ENCODE assay signal across 14 mouse cellular contexts in genomic region chr10:20669467-20669866, GRCm38 (mm10). TPM values are rescaled to one million over a fixed set of nuclear protein-coding genes. Genes with fewer than 3 reads are reported as not detected.
DNase-seq lines count a peak whose midpoint lies in the region; ATAC-seq lines count a peak whose summit lies in the region.
"Had no signal": no experiment of that assay in that cellular context is flagged by ENCODE, and none has a peak within 500 bp of the region (broad histone marks: within the 10 kb centered on the region; RNA-seq: fewer than 3 reads in every experiment).

No protein-coding gene starts in this region.

- no peaks in the 10 kb centered on the region; the same call in 1 of the 2 replicates for H3K9me3 ChIP-seq in forebrain, embryonic 10.5 days
- H3K9me3 ChIP-seq in forebrain, embryonic 11.5 days (ENCODE audit: control insufficient read depth, low read length) = no peaks in the 10 kb centered on the region
- H3K9me3 ChIP-seq in lung, embryonic 16.5 days (ENCODE audit: control insufficient read depth, low read length) = no peaks in the 10 kb centered on the region
- no peaks in the 10 kb centered on the region for H3K9me3 ChIP-seq in forebrain, embryonic 15.5 days
- no peaks in the 10 kb centered on the region for H3K9me3 ChIP-seq in midbrain, embryonic 16.5 days (replicated peaks; ENCODE audit: control insufficient read depth, low read length, poor library complexity, severe bottlenecking)
- H3K9me3 ChIP-seq: intestine, embryonic 15.5 days; liver, embryonic 15.5 days had no signal

- H3K4me2 ChIP-seq in forebrain, embryonic 11.5 days (ENCODE audit: low read depth, low read length, severe bottlenecking) = no peak overlapping the region
- no peak overlapping the region for H3K4me2 ChIP-seq in lung, embryonic 16.5 days (ENCODE audit: low read depth, low read length)
- no peak overlapping the region for H3K4me2 ChIP-seq in forebrain, embryonic 15.5 days (replicated peaks)
- H3K4me2 ChIP-seq in midbrain, embryonic 16.5 days (ENCODE audit: low read length) = no peak overlapping the region
- H3K4me2 ChIP-seq: intestine, embryonic 15.5 days; liver, embryonic 15.5 days had no signal

- no peak overlapping the region for H3K9ac ChIP-seq in forebrain, embryonic 11.5 days (ENCODE audit: low read length)
- 0 out of 2 replicates have a peak overlapping the region, but pooled peaks have one; percentile 3 for H3K9ac ChIP-seq in lung, embryonic 16.5 days (ENCODE audit: low read length)
- no peak overlapping the region for H3K9ac ChIP-seq in forebrain, embryonic 15.5 days (replicated peaks)
- H3K9ac ChIP-seq in midbrain, embryonic 16.5 days (ENCODE audit: low read depth, low read length) = no peak overlapping the region
- H3K9ac ChIP-seq: intestine, embryonic 15.5 days; liver, embryonic 15.5 days had no signal

- no peak for ATAC-seq in forebrain, embryonic 11.5 days (replicated peaks; ENCODE audit: low FRiP score)
- ATAC-seq in lung, embryonic 16.5 days (ENCODE audit: low read depth) = peak; percentile 73; the same call in 1 of the 2 replicates
- ATAC-seq in forebrain, embryonic 15.5 days (replicated peaks) = peak; percentile 48; the same call in 1 of the 2 replicates
- no peak for ATAC-seq in midbrain, embryonic 16.5 days
- ATAC-seq in erythroid progenitor cell, adult 5-6 weeks (replicated peaks; ENCODE audit: low FRiP score, poor library complexity, severe bottlenecking) = no peak
- ATAC-seq: intestine, embryonic 15.5 days had no signal

- DNase-seq in forebrain, embryonic 10.5 days (ENCODE audit: extremely low spot score, low spot score) = no peak
- DNase-seq in forebrain, embryonic 11.5 days (ENCODE audit: low spot score) = no peak
- no peak for DNase-seq in lung, postnatal 10 days
- no peak for DNase-seq in ovary, postnatal 36 days (ENCODE audit: low spot score)
- DNase-seq: cerebellum, adult 2 months; gastrocnemius, adult 2 months; kidney, postnatal 4 days; thymus, adult 2 months had no signal

- WGBS in forebrain, embryonic 10.5 days = 72% methylated on average over 10 of the region's 10 CpGs
- 71% methylated on average over 10 of the region's 10 CpGs for WGBS in forebrain, embryonic 11.5 days
- WGBS in lung, embryonic 16.5 days = 61% methylated on average over 10 of the region's 10 CpGs
- 57% methylated on average over 10 of the region's 10 CpGs for WGBS in forebrain, embryonic 15.5 days
- 56% methylated on average over 10 of the region's 10 CpGs for WGBS in midbrain, embryonic 16.5 days

- H3K36me3 ChIP-seq in forebrain, embryonic 10.5 days (replicated peaks) = no peaks in the 10 kb centered on the region
- no peaks in the 10 kb centered on the region for H3K36me3 ChIP-seq in forebrain, embryonic 11.5 days (ENCODE audit: control insufficient read depth, insufficient read depth, low read length)
- H3K36me3 ChIP-seq in lung, embryonic 16.5 days (ENCODE audit: control insufficient read depth, insufficient read depth, low read length) = no peaks in the 10 kb centered on the region
- no peaks in the 10 kb centered on the region for H3K36me3 ChIP-seq in forebrain, embryonic 15.5 days
- H3K36me3 ChIP-seq in midbrain, embryonic 16.5 days (ENCODE audit: control insufficient read depth, insufficient read depth, low read length) = no peaks in the 10 kb centered on the region
- H3K36me3 ChIP-seq: intestine, embryonic 15.5 days; liver, embryonic 15.5 days had no signal

- H3K27me3 ChIP-seq in forebrain, embryonic 10.5 days (ENCODE audit: poor library complexity, severe bottlenecking) = no peaks in the 10 kb centered on the region
- H3K27me3 ChIP-seq in forebrain, embryonic 11.5 days (ENCODE audit: control insufficient read depth, insufficient read depth, low read length) = no peaks in the 10 kb centered on the region
- H3K27me3 ChIP-seq in lung, embryonic 16.5 days (ENCODE audit: control insufficient read depth, insufficient read depth, low read depth, low read length) = no peaks in the 10 kb centered on the region
- no peaks in the 10 kb centered on the region for H3K27me3 ChIP-seq in forebrain, embryonic 15.5 days
- H3K27me3 ChIP-seq in midbrain, embryonic 16.5 days (ENCODE audit: control insufficient read depth, insufficient read depth, low read depth, low read length) = no peaks in the 10 kb centered on the region
- H3K27me3 ChIP-seq: intestine, embryonic 15.5 days; liver, embryonic 15.5 days had no signal

- no peak overlapping the region for H3K4me3 ChIP-seq in forebrain, embryonic 10.5 days
- no peak overlapping the region for H3K4me3 ChIP-seq in forebrain, embryonic 11.5 days (ENCODE audit: low read depth, low read length)
- H3K4me3 ChIP-seq in lung, embryonic 16.5 days (ENCODE audit: low read length) = no peak overlapping the region
- no peak overlapping the region for H3K4me3 ChIP-seq in forebrain, embryonic 15.5 days
- no peak overlapping the region for H3K4me3 ChIP-seq in midbrain, embryonic 16.5 days (ENCODE audit: low read depth, low read length)
- H3K4me3 ChIP-seq: gastrocnemius, adult 2 months; intestine, embryonic 15.5 days; liver, embryonic 15.5 days had no signal

- peaks cover 18% of the 10 kb centered on the region for H3K4me1 ChIP-seq in forebrain, embryonic 10.5 days
- no peaks in the 10 kb centered on the region for H3K4me1 ChIP-seq in forebrain, embryonic 11.5 days (replicated peaks; ENCODE audit: control insufficient read depth, insufficient read depth, low read length)
- peaks cover 13% of the 10 kb centered on the region for H3K4me1 ChIP-seq in lung, embryonic 16.5 days (replicated peaks; ENCODE audit: control insufficient read depth, insufficient read depth, low read length)
- no peaks in the 10 kb centered on the region for H3K4me1 ChIP-seq in forebrain, embryonic 15.5 days
- peaks cover 15% of the 10 kb centered on the region for H3K4me1 ChIP-seq in midbrain, embryonic 16.5 days (ENCODE audit: control insufficient read depth, insufficient read depth, low read length)
- H3K4me1 ChIP-seq: liver, embryonic 15.5 days had no signal

- H3K27ac ChIP-seq in forebrain, embryonic 10.5 days = 0 out of 2 replicates have a peak overlapping the region, but pooled peaks have one; percentile 51
- no peak overlapping the region for H3K27ac ChIP-seq in forebrain, embryonic 11.5 days (ENCODE audit: low read depth, low read length)
- H3K27ac ChIP-seq in lung, embryonic 16.5 days (ENCODE audit: low read length) = peak overlapping the region; percentile 84
- 0 out of 2 replicates have a peak overlapping the region, but pooled peaks have one; percentile 7 for H3K27ac ChIP-seq in forebrain, embryonic 15.5 days (replicated peaks)
- H3K27ac ChIP-seq in midbrain, embryonic 16.5 days (ENCODE audit: low read length) = peak overlapping the region; percentile 46; the same call in 1 of the 2 replicates
- H3K27ac ChIP-seq: gastrocnemius, adult 2 months; intestine, embryonic 15.5 days; liver, embryonic 15.5 days had no signal

RNA-seq across cellular contexts. Expression of gene Pde7b, which starts 55.4 kb away (rescaled TPM):
- polyA plus RNA-seq in forebrain, embryonic 10.5 days (2016; fragmentation: Nextera tagmentation; extraction: Ambion mirVana) = 0.89 and 1.2 TPM in 2 replicates
- 1.6 and 1.7 TPM in 2 replicates for polyA plus RNA-seq in forebrain, embryonic 11.5 days (2014; fragmentation: Nextera tagmentation; extraction: Ambion mirVana)
- polyA plus RNA-seq in lung, embryonic 16.5 days (2015; fragmentation: Nextera tagmentation; extraction: Ambion mirVana) = 3.3 and 3.6 TPM in 2 replicates
- 3.7 and 4.5 TPM in 2 replicates for polyA plus RNA-seq in forebrain, embryonic 15.5 days (2015; fragmentation: Nextera tagmentation; extraction: Ambion mirVana)
- polyA plus RNA-seq in midbrain, embryonic 16.5 days (2015; fragmentation: Nextera tagmentation; extraction: Ambion mirVana) = 2.3 and 4.1 TPM in 2 replicates
- total RNA-seq in erythroid progenitor cell, adult 5-6 weeks (2015; ENCODE audit: low replicate concordance) = 2.2 TPM in 1 of 2 replicates, not detected in the other
- 1.4 TPM in 1 of 2 replicates, not detected in the other for total RNA-seq in erythroid progenitor cell, adult 5-6 weeks (2017; ENCODE audit: low replicate concordance)

Comparison
In these comparisons a context has a peak if more than half of its experiments do, and no peak if none do; other contexts are left out.
1. ATAC-seq: peak in lung, embryonic 16.5 days (single experiment) and forebrain, embryonic 15.5 days (single experiment); none in forebrain, embryonic 11.5 days (single experiment), midbrain, embryonic 16.5 days (single experiment) and erythroid progenitor cell, adult 5-6 weeks (single experiment).